Mouse (Mus musculus) G1E (cell line): ENCODE results near the gene Sbds. TPM values are rescaled to one million over a fixed set of nuclear protein-coding genes. Genes with fewer than 3 reads are reported as not detected.

Experiments
- ATAC-seq: 2 replicates; pipeline ENCODE4 v1.8.0; 2016; ENCODE audit warnings: mild to moderate bottlenecking; ENCODE audit not compliant: insufficient number of reproducible peaks, poor library complexity, low FRiP score, severe bottlenecking; ENCODE audit errors: extremely low read depth
- DNase-seq: peaks from one replicate; pipeline ENCODE4 v3.0.0; 2012; ENCODE audit warnings: low spot score
- H3K27me3 ChIP-seq: 2 replicates; pipeline ENCODE4 v1.6.1; 2012; ENCODE audit warnings: mild to moderate bottlenecking, low read length, inconsistent platforms; ENCODE audit not compliant: insufficient read depth
- H3K36me3 ChIP-seq: replicated peaks from 2 replicates; pipeline ENCODE3; 2012; ENCODE audit warnings: mild to moderate bottlenecking, inconsistent platforms
- H3K4me1 ChIP-seq: 2 replicates; pipeline ENCODE4 v1.6.1; 2012; ENCODE audit warnings: low read depth, low read length, inconsistent platforms, mixed read lengths; ENCODE audit not compliant: insufficient read depth
- H3K4me3 ChIP-seq: 2 replicates; pipeline ENCODE4 v1.5.1; 2012; ENCODE audit warnings: low read depth, mild to moderate bottlenecking, inconsistent platforms, low read length, moderate library complexity, mixed read lengths
- H3K9me3 ChIP-seq: replicated peaks from 2 replicates; pipeline ENCODE4 v1.6.1; 2012; ENCODE audit warnings: inconsistent platforms
- CTCF ChIP-seq: IDR thresholded peaks from 2 replicates; pipeline ENCODE4 v1.5.1; 2012; ENCODE audit warnings: low read depth, low read length, inconsistent platforms, mixed read lengths
- GATA1 ChIP-seq: IDR thresholded peaks from 2 replicates; pipeline ENCODE4 v1.6.1; 2012; ENCODE audit warnings: borderline replicate concordance, low read length, inconsistent platforms, mixed read lengths
- GATA2 ChIP-seq: IDR thresholded peaks from 2 replicates; pipeline ENCODE4 v1.6.1; 2012; ENCODE audit warnings: low read depth, low read length, inconsistent platforms, borderline replicate concordance
- POLR2AphosphoS5 ChIP-seq: IDR thresholded peaks from 2 replicates; pipeline ENCODE4 v1.6.1; 2012; ENCODE audit warnings: low read depth, low read length, inconsistent platforms; ENCODE audit not compliant: insufficient replicate concordance
- TAL1 ChIP-seq: conservative IDR thresholded peaks from 2 replicates; pipeline ENCODE4 v1.6.1; 2012; ENCODE audit warnings: low read depth, low read length, inconsistent platforms, mixed read lengths
- polyA plus RNA-seq: library from polyadenylated mRNA; stranded (reverse); fragments of >175 nt; gene quantifications from 2 replicates; pipeline ENCODE4 v1.2.3, GENCODE M21; 2012
- total RNA-seq, 2 experiments: library from RNA; stranded (forward) in 1 of 2; stranded (reverse) in 1 of 2; fragments of 200-1000 nt in 1 of 2; fragments of >200 nt in 1 of 2; fragmentation: Nextera tagmentation in 1 of 2; gene quantifications; 2 replicates each; pipeline ENCODE4 v1.2.3; 2014 to 2017

The Sbds gene
- total and polyA plus RNA-seq, 3 experiments = 28.1 to 112 (median 91.8) TPM

DNA sequence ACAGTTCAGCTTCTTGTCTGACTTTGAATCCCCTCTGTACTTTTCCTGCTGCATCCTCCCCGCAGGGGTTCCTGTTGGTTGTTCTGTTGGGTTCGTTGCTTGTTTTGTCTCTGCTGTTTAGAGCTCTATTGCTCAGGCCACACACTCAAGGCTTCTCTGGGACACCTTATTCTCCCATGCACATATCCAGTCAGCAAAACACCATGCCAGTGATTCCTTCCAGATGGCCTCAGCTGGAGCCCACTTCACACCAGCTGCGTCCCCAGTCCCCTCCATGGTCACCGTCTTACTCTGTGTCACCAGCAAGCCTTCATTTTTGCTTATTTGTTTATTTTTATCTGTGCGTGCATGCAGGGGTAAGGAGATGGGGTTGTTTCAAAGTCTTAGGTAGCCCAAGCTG, 38.6 kb upstream of the Sbds start:
- ATAC-seq (no peak), DNase-seq (no peak)
- Histone ChIP-seq H3K4me3 (no peak overlapping the region), H3K9me3 (0 out of 2 replicates have a peak, but pooled peaks cover 2% of the 10 kb centered on the region), H3K27me3 (no peaks in the 10 kb centered on the region), H3K4me1 (no peaks in the 10 kb centered on the region), H3K36me3 (peaks cover 96% of the 10 kb centered on the region)
- no peak for TF ChIP-seq GATA1
- no peak for TF ChIP-seq GATA2
- TF ChIP-seq TAL1 = no peak
- no peak for TF ChIP-seq CTCF
- no peak for TF ChIP-seq POLR2AphosphoS5

DNA sequence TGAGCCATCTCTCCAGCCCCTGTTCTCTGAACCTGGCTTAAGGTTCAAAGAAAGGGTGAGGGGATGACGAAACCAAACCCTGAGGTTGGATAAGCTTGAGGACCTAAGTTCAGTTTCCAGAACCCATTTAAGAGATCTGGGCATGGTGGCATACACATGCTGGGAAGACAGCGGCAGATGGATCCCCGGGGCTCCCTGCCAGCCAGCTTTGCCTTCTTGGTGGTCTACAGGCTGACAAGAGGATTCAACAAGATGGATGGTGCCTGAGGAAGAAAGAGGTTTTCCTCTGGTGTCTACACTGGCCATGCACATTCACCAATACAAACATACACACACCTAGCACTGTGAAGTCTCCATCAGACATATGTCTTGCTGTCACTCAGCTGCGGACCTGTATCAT, 37.6 kb upstream of the Sbds start:
- H3K36me3 ChIP-seq = peaks cover 96% of the 10 kb centered on the region
- TF ChIP-seq CTCF = no peak
- TF ChIP-seq GATA2 = no peak
- TF ChIP-seq TAL1 = no peak
- TF ChIP-seq GATA1 = no peak
- no peak for TF ChIP-seq POLR2AphosphoS5
- no peaks in the 10 kb centered on the region for H3K27me3 ChIP-seq
- DNase-seq = no peak
- H3K9me3 ChIP-seq = 0 out of 2 replicates have a peak, but pooled peaks cover 2% of the 10 kb centered on the region
- H3K4me1 ChIP-seq = no peaks in the 10 kb centered on the region
- H3K4me3 ChIP-seq = no peak overlapping the region
- ATAC-seq = no peak

DNA sequence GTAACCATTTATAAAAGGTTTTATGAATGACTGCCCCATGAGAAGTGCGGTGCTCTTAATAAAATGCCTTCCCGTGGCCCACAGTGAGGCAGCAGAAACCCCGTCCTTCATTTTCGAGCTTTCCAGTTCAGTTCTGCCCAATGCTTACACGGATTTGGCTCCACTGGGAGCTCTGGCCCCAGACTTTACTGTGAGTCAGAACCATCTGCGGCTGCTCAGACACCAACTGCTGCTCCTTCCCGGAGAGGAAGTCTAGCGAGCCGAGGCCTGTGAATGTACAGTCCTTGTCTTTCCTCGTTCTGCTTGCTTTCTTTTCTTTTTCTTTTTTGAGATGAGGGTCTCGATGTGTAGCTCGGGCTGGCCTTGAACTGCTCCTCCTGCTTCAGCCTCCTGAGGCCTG, 35.4 kb upstream of the Sbds start:
- TF ChIP-seq GATA1 (no peak), CTCF (no peak), GATA2 (no peak), TAL1 (no peak)
- ATAC-seq = no peak
- Histone ChIP-seq H3K4me3 (no peak overlapping the region), H3K27me3 (no peaks in the 10 kb centered on the region), H3K36me3 (peaks cover 97% of the 10 kb centered on the region), H3K4me1 (no peaks in the 10 kb centered on the region), H3K9me3 (0 out of 2 replicates have a peak, but pooled peaks cover 2% of the 10 kb centered on the region)
- DNase-seq = no peak

DNA sequence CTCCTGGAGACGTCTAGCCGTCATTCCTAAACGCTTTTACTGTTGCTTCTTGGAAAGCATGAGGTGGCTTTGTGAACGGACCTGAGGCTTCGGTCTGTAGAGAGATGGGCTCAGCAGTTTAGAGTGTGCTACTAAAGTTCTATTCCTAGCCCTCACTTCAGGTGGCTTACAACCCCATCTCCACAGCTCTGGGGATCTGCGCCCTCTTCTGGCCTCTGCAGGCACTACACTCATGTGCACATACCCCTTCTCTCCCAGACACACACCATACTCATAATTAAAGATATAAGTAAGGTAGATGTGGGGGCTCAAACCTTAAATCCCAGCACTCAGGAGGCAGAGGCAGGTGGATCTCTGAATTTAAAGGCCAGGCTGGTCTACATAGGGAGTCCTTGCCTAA, 34.9 kb upstream of the Sbds start:
- Histone ChIP-seq H3K4me1 (no peaks in the 10 kb centered on the region), H3K27me3 (no peaks in the 10 kb centered on the region), H3K9me3 (0 out of 2 replicates have a peak, but pooled peaks cover 2% of the 10 kb centered on the region), H3K36me3 (peaks cover 98% of the 10 kb centered on the region), H3K4me3 (no peak overlapping the region)
- DNase-seq (no peak), ATAC-seq (no peak)
- no peak for TF ChIP-seq POLR2AphosphoS5
- TF ChIP-seq TAL1 = no peak
- no peak for TF ChIP-seq CTCF
- TF ChIP-seq GATA2 = no peak
- no peak for TF ChIP-seq GATA1

DNA sequence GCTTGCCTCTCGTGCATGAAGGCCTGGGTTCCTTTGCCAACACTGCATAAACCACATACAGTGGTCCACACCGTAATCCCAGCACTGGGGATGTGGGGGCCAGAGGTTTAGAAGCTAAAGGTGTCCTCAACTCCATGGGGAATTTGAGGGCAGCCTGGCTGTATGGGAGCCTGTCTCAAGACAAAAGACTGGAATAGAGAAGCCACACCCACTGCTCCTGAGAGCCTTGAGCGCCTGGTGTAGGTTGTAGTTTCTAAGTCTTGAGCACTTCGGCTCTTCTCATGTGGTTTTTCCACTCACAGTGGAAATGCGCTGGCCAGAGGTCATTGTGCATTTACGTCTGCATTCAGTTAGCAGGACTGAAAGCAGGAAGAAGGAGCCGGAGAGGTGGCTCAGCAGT, 32.8 kb upstream of the Sbds start:
- no peak overlapping the region for H3K4me3 ChIP-seq
- no peak for ATAC-seq
- no peaks in the 10 kb centered on the region for H3K4me1 ChIP-seq
- TF ChIP-seq GATA1 (no peak), CTCF (no peak), TAL1 (no peak), GATA2 (no peak), POLR2AphosphoS5 (no peak)
- 0 out of 2 replicates have a peak, but pooled peaks cover 2% of the 10 kb centered on the region for H3K9me3 ChIP-seq
- H3K36me3 ChIP-seq = peaks cover 98% of the 10 kb centered on the region
- no peak for DNase-seq
- H3K27me3 ChIP-seq = no peaks in the 10 kb centered on the region

DNA sequence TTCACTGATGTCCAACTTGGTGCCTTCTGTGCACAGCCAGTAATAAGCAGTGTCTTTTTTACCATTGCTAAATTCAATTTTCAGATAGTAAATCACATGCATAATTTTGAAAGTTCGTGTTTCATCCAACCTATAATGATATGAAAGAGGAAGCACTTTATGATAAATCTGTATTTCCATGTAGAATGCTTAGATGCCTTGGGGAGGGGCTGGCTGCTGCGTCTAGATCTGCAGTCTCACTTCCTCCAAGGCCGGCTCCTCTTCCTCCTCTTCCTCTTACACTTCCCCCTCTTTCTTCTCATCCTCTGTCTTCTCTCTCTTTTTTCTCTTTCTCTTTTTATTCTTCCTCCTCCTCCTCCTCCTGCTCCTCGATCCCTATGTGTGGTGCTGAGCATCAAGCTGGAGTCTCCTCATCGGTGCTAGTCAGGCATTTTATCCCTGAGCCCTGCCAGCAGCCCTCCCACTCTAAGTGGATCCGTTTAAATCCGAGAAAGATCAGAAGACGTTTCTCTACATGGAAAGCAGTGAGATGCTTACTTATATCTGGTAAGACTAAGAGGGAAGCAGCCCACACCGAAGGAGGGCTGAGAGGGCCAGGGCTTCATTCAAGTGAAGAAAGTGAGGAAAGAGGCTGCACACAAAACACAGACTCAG, 27.9 kb upstream of the Sbds start:
- DNase-seq = no peak
- no peaks in the 10 kb centered on the region for H3K9me3 ChIP-seq
- no peak overlapping the region for H3K4me3 ChIP-seq
- peaks cover under 1% of the 10 kb centered on the region; the same call in 1 of the 2 replicates for H3K4me1 ChIP-seq
- peaks cover 98% of the 10 kb centered on the region for H3K36me3 ChIP-seq
- TF ChIP-seq CTCF (no peak), TAL1 (no peak), GATA1 (no peak), GATA2 (no peak), POLR2AphosphoS5 (no peak)
- H3K27me3 ChIP-seq = no peaks in the 10 kb centered on the region
- no peak for ATAC-seq
